Mouse (Mus musculus) bone marrow, adult 2 months (tissue): Measurements from ENCODE around the gene Tet1.

Experiments used
- CTCF ChIP-seq: fragments of 200-500 bp; IDR thresholded peaks from 2 replicates; pipeline ENCODE4 v1.5.1; 2011; ENCODE audit warnings: low read length, control low read depth; ENCODE audit not compliant: control insufficient read depth, insufficient read depth
- POLR2A ChIP-seq: fragments of 200-500 bp; IDR thresholded peaks from 2 replicates; pipeline ENCODE4 v1.6.1; 2011; ENCODE audit warnings: low read depth, mild to moderate bottlenecking, control low read depth, low read length, borderline replicate concordance; ENCODE audit not compliant: control insufficient read depth

- no peak for TF ChIP-seq CTCF
- no peak for TF ChIP-seq POLR2A
These were observed 49.8 kb downstream of the Tet1 start for GRCm38 (mm10) chr10:62858967-62859366.
